Mouse (Mus musculus) gastrocnemius, adult 8-10 months (tissue): ENCODE data around the gene Fam13c. TPM values are rescaled to one million over a fixed set of nuclear protein-coding genes. Genes with fewer than 3 reads are reported as not detected.

Experiments
- DNase-seq, 2 experiments: peaks; one replicate each; pipeline ENCODE4 v3.0.0; 2022; ENCODE audit warnings: low spot score in 2 of 2
- total RNA-seq, 4 experiments: library from RNA; stranded (reverse); gene quantifications; 2 replicates each; pipeline ENCODE4 v1.2.4; 2022

Gene Fam13c
- total RNA-seq, 4 experiments from 2014 or later, result 4.6 to 7.6 (median 5.6) TPM

DNA sequence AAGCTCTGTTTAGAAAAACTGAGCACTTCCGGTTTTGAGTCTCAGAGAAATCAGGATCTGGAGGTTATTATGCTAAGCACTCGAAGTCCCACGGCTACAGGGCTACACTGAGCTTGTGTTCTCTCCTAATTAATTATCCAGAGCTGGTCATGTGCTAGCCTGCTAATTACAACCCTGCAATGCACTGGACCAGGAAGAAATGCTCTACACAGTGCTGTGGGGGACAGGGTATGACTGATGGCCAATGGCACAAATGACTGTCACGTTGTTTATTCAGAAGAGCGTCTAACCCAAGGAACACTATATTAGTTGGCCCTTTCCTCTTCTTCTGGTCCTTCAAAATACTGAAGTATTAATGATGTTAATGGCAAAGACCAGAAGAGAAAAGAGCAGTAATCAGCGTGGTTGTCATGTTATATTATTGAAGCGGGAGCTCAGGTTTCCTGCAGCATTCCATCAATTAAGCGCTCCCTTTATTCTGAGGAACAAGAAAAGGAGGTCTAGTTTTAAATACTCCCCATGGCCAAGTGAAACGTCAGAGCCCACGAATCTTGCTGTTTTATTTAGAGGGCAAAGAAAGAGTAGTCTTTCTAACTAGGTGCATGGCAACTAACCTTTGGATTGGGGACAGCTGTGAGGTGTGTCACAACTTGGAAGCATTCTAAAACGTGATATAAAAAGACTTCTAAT is 18.4 kb downstream of the Fam13c start:
- no peak for DNase-seq

DNA sequence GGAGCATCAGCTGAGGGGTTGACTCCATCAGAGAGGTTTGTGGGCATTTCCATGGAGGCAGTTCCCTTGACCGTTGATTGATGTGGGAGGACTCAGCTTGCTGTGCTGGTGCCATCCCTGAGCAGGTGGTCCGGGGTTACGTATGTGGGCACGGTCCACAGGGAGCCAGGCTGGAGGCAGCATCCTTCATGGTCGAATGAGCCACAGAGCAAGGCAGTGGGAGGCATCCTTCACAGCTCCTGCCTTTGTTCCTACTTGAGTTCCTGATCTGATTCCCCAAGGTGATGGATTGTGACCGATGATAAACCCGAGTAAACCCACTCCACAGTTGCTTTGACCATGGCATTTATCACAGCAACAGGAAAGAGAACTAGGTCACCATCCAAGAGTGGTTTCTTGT is 25.4 kb downstream of the Fam13c start:
- DNase-seq, result no peak

DNA sequence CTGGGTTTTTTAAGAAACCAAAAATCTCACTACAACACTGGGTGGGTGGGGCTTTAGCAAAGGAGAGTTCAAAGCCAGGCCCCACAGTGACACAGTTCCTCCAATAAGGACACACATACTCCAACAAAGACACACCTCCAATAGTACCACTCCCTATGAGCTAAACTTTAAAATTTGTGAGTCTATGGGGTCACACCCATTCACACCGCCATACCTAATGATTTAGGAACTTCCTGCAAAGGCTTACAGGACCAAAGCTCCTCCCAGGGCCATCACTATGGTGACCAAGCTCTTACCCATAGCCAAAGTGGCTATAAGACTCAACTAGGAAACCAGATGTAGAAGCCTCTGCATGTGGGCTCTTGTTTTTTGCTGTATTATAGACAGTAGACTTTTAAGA is 30.6 kb downstream of the Fam13c start:
- no peak for DNase-seq

DNA sequence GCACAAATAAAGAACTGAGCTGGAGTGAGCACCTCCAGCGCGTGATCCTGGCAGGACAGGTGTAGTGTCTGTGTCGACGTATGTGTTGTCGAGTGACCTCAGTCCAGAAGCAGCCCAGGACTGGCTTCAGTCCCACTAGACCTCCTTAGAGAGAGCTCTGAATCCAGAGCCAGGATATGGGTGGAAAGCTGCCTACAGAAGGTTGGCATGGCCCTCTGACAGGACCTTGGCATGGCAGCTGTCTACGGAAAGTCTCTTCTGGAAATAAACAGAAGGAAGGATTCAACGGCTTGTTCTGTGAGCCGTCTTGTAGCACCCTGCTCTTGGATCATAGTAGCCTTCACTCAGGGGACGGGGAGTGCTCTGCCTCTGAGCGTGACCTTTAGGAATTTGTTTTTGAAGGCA is 37.5 kb downstream of the Fam13c start:
- DNase-seq, result peak; percentile 54 to 74

DNA sequence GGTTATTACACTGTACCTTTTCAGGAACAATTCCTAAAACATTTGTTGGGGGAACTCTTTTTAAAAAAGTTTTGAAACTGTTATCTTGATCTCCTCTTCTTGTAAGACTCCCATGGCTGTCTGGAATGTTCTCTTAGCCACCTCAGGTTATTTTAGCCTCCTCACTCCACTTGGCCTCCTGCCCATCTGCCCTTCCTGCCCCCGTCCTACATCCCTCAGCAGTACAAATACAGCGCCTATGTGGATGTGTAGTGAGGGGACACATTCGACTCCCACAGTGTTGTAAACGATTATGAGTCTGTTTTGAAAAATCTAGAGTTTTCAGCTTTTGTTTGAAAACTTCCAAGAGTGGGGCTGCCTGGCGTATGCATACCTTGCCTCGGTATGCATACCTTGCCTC is 43.5 kb downstream of the Fam13c start:
- DNase-seq, result no peak

DNA sequence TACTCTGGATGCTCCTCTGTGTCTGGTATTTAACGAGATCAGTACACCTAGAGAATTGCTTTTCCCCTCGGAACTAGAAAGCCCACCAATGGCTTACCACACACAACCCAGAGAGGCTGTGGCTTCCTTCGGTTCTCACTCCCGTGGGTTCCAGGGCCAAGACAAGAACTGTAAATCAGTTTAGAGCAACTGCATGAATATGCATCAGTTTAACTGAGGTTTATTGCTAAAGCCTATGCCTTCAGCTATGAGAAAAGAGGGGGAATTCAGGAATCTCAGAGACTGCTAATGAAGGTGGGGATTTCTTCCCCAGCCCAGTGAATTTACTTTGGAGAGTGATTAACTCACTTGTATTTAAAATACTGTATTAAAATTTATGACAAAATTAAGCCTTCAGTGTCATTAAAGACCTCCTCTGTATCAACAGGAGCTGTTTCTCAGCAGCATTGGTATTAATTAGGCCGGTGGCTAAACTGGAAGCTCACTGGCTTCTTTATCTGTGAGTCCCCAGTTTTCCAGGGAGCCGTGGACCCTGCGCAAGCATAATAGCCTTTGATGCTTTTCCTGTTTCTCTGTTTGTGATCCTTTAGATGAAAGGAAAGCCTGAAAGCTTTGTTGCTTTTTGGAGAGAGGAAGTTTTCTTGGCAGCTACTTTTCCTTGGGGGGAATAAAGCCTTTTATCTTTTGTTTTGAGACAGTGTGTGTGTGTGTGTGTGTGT is 44.4 kb downstream of the Fam13c start:
- no peak for DNase-seq

DNA sequence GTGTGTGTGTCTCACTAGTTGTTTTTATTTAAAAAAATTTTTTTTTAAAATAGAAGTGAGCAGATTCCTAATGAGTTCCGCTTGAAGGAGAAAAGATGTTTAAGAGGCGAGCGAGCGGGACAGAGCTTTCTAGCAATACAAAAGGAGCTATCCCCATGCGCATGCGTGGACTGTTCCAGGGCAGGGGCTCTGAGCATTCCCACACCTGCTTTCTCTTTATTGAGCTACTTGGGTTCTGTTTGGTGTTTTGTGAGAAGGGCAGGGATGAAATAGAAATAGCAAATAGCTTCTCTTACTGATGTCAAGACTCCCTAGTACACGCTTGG is 45.0 kb downstream of the Fam13c start:
- no peak for DNase-seq

DNA sequence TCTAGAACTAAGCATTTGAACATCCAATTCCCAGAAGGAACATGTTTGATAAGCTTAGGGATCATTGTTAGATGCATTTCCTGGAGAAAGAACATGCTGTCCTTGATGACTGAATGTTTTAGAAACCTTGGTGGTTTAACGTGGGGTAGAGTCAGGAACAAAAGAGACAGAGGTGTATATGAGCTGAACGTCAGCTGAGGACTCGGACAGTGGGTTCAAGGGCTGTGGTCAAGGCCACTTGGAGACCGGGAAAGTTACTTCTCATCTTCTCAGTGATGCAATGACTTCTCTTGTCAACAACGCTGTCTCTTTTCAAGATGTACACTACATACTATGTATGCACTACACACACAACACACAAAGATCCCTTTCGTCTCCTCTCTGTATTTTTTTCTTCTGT is 46.4 kb downstream of the Fam13c start:
- DNase-seq, result no peak

DNA sequence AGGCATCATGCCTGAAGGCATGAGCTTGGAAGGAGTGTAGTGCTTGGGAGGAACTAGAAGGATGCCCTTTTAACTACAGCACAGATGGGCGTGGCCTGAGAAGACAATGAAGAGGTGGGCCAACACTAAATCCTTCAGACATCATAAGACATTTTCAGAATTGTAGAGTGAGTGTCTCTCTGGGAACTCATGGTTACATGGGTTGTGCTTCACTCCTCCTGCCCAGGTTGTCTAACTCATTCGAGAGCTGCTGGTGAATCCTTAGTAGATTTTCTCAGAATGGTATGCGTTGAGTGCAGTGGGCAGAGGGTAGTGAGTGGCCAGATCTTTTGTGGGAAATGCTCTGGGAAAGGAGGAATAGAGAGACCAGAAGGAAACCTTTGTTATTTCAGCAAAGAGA is 53.6 kb downstream of the Fam13c start:
- DNase-seq, result no peak

DNA sequence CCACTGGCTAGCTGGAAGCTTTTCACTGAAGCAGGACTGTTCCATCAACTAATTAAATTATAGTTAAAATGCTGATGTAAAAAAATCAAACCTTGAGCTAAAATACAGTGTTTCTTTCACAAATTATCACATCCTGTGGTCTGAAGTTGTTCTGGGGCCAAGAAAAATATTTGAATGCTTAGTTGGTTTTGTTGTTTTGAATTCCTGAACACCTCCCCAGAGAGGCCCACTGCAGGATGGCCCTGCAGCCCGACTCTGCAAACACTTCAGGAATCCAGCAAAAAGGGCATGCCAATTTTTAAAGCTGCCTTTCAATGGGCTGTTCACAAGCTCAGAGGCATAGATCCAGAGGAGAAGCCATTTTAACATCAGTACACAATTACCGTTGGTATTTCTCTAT is 54.2 kb downstream of the Fam13c start:
- DNase-seq, result no peak

DNA sequence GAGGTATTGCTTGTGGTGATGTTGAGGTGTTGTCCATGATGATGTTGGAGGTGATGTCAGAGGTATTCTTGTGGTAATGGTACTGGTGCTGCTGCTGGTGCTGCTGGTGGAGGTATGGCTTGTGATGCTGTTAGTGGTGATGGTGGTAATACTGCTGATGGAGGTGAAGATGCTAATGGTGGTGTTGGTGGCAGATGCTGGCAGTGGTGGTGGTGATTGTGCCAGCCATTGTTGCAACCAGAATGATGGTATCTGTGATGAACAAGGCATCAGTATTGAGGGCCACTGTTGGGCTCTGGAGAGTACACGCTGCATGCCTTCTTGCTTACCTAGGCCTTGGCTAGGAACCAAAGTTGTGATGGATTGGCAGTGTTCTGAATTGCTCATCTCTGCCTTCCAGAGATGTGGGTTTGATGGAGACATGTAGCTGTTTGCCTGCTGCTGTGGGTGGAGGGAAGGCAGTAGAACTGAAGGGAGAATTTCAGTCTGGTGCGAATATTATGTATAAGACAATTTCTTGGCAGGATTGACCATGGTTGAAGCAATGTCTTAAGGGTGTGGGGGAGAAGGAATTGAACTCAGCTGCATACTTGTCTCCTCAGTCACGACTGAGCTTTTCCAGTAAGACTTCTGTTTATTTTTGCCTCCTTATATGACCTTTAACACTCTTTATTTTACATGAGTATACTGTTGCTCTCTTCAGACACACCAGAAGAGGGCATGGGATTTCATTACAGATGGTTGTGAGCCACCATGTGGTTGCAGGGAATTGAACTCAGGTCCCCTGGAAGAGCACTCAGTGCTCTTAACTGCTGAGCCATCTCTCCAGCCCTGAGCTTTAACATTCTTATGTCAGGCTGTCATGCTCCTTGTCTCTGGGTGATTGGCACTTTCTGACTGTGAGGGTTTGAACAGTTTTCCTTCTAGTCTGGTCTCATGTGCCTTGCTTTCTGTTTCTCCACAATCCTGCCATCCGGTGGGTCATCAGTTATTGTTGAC is 55.1 kb downstream of the Fam13c start:
- no peak for DNase-seq

DNA sequence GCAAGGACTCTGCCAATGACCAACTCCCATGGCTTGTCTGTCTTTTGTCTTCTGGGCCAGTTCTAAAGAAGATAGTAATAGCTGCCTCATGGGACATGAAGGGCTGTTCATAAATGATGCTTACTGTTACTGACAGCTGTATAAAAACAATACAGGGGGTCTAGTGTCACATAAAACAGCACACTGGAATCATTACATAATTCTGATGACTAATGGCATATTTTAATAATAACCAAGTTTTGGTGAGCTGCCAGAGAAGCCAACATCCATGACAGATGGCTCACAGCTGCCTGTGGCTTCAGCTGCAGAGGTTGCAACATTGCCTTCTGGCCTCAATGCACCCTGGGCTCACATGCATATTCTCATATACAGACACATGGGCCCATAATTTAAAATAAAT is 56.7 kb downstream of the Fam13c start:
- DNase-seq, result peak; percentile 23 to 44

DNA sequence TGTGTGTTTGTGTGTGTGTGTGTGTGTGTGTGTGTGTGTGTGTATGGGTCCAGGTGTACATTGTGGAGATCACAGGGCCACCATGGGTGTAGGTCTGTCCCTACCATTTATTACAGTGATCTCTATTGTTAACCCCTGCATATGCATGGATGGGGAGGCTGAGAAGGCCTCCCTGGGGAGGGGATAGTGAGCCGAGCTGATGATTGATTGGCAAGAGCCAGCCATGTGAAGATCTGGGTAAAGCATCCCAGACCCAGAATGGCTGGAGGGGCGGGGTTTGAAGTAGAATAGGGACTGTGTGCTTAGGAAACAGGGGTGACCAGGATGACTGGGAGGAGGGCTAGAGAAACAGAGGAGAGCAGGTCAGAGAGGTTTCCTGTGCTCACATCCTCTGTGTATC is 58.0 kb downstream of the Fam13c start:
- DNase-seq, result no peak

DNA sequence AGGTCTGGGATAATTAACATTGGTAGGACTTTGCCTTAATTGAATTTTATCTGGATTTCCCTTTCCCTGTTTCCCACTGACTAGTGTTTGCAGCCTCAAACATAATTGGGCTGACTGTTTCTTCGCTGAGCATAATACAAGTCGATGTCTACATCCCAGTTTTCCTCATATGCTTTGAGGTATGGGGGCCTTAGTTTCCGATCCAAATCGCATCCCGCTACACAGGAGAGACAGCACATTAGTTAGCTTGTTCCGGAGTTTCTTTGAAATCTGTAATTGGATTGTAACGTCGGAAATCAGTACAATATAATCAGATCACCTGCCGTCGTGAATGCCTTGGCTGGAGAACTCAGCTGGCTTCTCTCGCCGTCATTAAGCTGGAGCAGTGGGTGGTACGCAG is 59.0 kb downstream of the Fam13c start:
- no peak for DNase-seq

DNA sequence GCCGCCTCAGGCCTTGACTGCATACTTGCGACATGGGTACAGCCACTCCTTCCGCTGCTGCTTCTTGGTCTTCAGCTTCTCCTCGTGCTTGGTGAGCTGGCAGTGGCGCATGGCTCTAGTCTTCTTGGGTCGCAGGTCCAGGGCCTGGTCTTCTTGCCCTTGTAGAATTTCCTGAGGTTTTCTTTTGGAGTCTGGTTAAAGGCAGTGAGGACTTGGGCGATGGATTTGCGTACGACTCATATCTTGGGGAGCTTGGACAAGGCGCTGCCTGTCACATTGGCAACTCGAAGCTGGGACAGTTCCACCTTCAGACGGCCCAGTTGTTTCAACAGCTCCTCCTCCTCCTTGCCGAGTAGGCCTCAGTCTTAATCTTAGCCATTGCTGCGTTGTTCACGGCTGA is 64.6 kb downstream of the Fam13c start:
- DNase-seq, result no peak

DNA sequence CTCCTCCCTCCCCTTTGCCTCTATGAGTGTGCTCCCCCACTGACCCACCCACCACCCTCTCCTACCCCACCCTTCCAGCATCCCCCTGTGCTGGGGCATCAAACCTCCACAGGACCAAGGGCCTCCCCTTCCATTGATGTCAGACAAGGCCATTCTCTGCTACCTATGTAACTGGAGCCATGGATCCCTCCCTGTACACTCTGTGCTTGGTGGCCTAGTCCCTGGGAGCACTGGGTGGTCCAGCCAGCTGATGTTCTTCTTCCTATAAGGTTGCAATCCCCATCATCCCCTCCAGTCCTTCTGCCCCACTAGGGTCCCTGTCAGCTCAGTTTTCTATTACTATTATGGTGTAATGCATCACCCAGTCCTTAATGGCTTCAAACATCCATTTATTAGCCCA is 65.1 kb downstream of the Fam13c start:
- DNase-seq, result no peak

DNA sequence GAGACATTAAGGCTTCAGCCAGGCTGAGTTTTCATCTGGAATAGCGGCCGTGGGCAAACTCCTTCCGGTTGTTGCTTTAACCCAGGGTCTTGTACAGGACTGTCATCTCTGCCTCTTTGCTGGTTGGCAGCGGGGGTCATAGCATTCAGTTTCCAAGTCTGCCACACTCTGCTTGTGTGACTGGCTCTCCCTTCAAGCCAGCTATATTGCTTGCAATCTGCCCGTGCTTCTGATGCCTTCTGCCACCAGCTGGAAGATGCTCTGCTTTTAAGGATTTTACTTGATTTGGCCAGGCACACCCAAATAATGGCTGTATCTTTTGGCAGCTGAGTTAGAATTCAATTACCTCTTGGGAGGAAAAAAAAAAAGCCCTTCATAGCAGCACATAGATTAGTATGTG is 65.6 kb downstream of the Fam13c start:
- no peak for DNase-seq

DNA sequence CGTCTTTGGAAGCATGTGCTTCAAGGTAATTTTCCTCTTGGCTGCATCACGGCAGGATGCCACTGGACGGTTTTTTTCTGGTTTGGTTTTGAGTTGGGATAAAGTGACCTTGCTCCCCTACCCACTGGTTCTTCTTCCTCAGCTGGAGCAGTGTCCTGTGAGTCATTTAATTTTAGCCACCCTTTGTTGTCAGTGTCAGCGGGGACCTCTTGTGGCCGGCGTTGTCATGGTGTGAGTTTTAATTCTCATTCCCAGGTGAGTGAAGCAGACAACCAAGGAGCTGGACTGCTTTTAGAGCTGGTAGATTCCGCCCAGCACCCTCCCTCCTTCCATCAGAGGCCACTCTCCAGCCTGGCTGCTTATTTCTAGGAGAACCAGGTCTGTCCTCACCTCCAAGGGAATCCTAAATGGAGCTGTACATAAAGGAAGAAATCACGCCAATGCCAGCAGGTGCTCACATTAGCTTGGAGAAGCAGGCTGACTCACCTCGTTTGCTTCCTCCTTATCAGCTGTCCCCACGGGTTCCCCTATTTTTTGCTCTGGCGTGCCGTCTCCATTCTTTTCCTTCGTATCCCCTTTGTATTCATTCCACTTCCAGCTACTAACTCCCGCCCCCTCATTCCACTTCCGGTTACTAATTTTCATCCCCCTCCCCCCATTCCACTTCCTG is 66.4 kb downstream of the Fam13c start:
- no peak for DNase-seq

DNA sequence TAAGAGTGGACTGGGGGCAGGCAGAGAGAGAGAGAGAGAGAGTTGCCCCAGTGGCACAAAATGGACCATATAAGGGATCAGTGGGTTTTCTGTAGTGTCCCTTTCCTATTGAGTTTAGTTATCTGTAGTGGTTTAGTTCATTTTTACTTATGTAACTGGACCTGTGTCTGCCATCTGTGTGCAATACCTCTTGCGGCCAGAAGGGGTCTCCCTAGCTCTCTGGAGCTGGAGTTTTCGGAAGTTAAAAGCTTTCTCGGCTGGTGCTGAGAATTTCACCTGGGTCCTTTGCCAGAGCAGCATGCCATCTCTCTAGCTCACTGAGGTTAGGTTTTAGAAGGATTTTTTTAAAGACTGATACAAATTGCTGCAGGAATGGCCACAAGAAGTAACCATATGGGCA is 67.6 kb downstream of the Fam13c start:
- DNase-seq, result no peak

DNA sequence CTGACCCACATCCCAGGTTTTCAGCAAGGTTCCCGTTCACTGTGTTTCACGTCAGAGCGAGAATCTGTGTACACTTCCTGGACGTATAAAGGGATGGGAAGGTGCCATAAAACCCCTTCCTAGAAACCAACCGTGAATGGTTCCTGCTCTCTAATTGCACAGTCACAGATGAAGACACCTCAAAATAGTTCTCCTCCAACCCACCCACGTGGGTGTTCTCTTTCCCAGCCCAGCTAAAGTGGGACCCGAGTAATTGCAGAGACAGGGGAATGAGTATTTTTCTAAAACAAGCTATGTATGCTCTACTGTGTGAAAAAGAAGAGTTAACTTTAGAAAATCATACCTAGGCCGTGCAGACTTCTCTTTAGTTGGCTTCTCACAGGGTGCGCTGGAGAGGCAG is 74.6 kb downstream of the Fam13c start:
- DNase-seq, result no peak

DNA sequence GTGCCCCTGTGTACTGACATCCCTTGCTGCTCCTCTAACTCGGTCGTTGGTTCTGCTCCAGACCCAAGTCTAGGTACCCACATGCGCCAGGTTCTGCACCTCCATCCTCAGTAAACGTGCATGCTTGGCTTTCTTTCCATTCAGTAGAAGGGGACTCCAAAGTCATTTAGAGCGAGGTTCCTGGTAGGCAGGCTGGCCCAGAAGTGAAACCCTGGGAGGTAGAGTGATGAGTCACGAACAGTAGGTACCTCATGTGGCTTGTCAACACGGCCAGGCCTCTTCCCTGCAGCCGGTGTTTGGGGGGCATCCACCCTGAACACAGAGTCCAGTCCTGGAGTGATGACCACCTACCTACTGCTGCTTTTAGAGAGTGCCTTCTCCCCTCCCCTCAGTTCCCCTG is 76.4 kb downstream of the Fam13c start:
- DNase-seq, result no peak

DNA sequence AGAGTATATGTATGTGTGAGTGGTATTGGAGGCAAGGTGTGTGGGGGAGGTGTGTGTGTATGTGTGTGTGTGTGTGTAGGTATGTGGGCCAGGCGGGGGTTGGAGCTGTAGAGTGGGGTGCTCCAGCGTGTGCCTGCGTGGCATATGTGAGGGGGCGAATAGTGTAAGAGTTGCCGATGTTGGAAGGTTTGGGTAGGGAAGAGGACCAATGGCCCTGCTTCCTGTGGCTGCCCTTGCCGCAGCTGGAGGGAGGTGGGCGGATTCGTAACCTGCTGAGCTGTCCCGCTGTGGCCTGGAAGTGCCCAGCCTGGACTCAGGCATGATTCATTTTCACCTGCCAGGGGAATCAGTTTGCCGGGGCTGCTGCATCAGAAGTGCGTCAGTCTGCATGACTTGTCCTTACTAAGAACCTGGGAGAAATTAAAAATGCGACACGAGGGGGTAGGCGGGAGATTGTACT is 79.4 kb downstream of the Fam13c start:
- no peak for DNase-seq
